8 mouse cellular contexts compared by ENCODE assay signal in the genomic region with DNA sequence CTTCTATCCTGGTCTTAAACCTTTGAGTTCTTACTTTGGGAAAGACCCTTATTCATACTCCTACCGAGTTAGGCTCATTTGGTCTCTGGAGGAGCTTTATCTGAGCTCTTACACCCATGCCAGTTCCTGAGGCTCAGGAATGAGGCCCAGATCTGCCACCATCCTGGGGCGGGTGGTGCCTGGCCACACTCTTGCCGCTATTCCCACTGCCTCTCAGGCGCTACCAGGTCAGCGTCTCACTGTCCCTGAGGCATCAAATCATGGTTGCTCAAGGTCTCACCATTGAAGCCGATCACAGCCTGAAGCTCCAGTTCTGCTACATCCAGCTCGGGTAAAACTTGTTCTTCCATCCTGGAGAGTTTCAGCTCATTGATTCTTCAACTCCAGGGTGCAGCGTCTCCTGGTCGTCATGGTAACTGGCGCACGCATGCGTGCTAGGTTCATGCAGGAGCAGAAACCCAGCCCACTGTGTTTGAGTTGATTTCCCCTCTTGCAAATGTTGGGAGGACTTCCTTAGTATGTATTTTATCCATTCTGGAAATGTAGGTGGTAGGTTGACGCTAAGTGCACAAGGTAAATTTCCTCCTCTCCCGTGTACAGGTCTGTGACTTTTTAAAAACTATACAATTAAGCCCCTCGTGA. TPM values are rescaled to one million over a fixed set of nuclear protein-coding genes. Genes with fewer than 3 reads are reported as not detected.
DNase-seq lines count a peak whose midpoint lies in the region; ATAC-seq lines count a peak whose summit lies in the region.

Gene Cfap52, minus strand, starts transcription at position 410 of the 642 bp plus-strand sequence.

- peak within 1 kb of the TSS; percentile 31; the same call in 1 of the 2 replicates for H3K27ac ChIP-seq in hindbrain, embryonic 13.5 days

- peaks cover 22% of the 10 kb centered on the region for H3K4me1 ChIP-seq in hindbrain, embryonic 13.5 days (replicated peaks)

- peak within 1 kb of the TSS; percentile 75 for H3K4me3 ChIP-seq in hindbrain, embryonic 13.5 days

- DNase-seq in R1 (ENCODE audit: low read depth, low spot score), result peak; percentile 90
- peak; percentile 88 to 91 for DNase-seq in cerebellum, postnatal 14 days
- peak; percentile 70 to 79 for DNase-seq in frontal cortex, postnatal 14 days (ENCODE audit: low spot score in 2 of 2)
- peak; percentile 82 to 89 for DNase-seq in layer of hippocampus, postnatal 14 days (ENCODE audit: low spot score in 2 of 2)
- peak; percentile 90 for DNase-seq in lung, postnatal 10 days
- DNase-seq in ovary, postnatal 14 days (ENCODE audit: low spot score), result peak; percentile 80
- DNase-seq in thymus, postnatal 10 days (ENCODE audit: low spot score in 2 of 2), result peak; percentile 77 to 86

- peak; percentile 77; the same call in 1 of the 2 replicates for ATAC-seq in hindbrain, embryonic 13.5 days (ENCODE audit: low FRiP score)

- peak within 1 kb of the TSS; percentile 91 for H3K4me2 ChIP-seq in hindbrain, embryonic 13.5 days

- H3K9me3 ChIP-seq in hindbrain, embryonic 13.5 days, result no peaks in the 10 kb centered on the region

- 9% methylated on average over 15 of the region's 15 CpGs for WGBS in hindbrain, embryonic 13.5 days

- H3K36me3 ChIP-seq in hindbrain, embryonic 13.5 days, result peaks cover 5% of the 10 kb centered on the region

- peak within 1 kb of the TSS; percentile 90 for H3K9ac ChIP-seq in hindbrain, embryonic 13.5 days

- H3K27me3 ChIP-seq in hindbrain, embryonic 13.5 days, result no peaks in the 10 kb centered on the region

RNA-seq across cellular contexts. Expression of gene Cfap52, which starts in this region (rescaled TPM):
- polyA plus RNA-seq in hindbrain, embryonic 13.5 days (2015; fragmentation: Nextera tagmentation; extraction: Ambion mirVana), result 4.0 and 6.7 TPM in 2 replicates
- 1 to 10 TPM; 1.6 to 4.2 TPM for total RNA-seq in layer of hippocampus, postnatal 14 days (2021)

Comparison
In these comparisons a context has a peak if more than half of its experiments do, and no peak if none do; other contexts are left out.
1. Peak in every context shown above with its lines: DNase-seq, ATAC-seq, H3K4me3 ChIP-seq and H3K27ac ChIP-seq.